Mouse (Mus musculus) embryonic facial prominence, embryonic 11.5 days (tissue): ENCODE data around the gene Sae1. TPM values are rescaled to one million over a fixed set of nuclear protein-coding genes. Genes with fewer than 3 reads are reported as not detected.

Experiments used
- ATAC-seq: fragments of 200-750 bp; cut with Nextera tagmentation; replicated peaks from 2 replicates; pipeline ENCODE4 v1.8.0; 2017; ENCODE audit warnings: low read depth; ENCODE audit not compliant: insufficient number of reproducible peaks, low FRiP score, low TSS enrichment
- DNase-seq: peaks from one replicate; pipeline ENCODE4 v3.0.0-alpha.2; 2015; ENCODE audit warnings: low spot score
- H3K27ac ChIP-seq: fragments of 300-500 bp; sonication (generic); replicated peaks from 2 replicates; pipeline ENCODE4 v1.5.1; 2014; ENCODE audit warnings: mild to moderate bottlenecking, low read depth, low read length, control low read depth
- H3K27me3 ChIP-seq: fragments of 300-500 bp; sonication (generic); 2 replicates; pipeline ENCODE4 v1.6.1; 2014; ENCODE audit warnings: mild to moderate bottlenecking, low read length, moderate library complexity, mixed read lengths; ENCODE audit not compliant: control insufficient read depth, insufficient read depth
- H3K36me3 ChIP-seq: fragments of 300-500 bp; sonication (generic); replicated peaks from 2 replicates; pipeline ENCODE4 v1.6.1; 2014; ENCODE audit warnings: low read depth, mild to moderate bottlenecking, low read length, moderate library complexity, mixed read lengths; ENCODE audit not compliant: control insufficient read depth, insufficient read depth
- H3K4me1 ChIP-seq: fragments of 300-500 bp; sonication (generic); 2 replicates; pipeline ENCODE4 v1.6.1; 2014; ENCODE audit warnings: low read length, mixed read lengths; ENCODE audit not compliant: control insufficient read depth, insufficient read depth
- H3K4me2 ChIP-seq: fragments of 300-500 bp; sonication (generic); 2 replicates; pipeline ENCODE4 v1.6.1; 2014; ENCODE audit warnings: low read depth, mild to moderate bottlenecking, control low read depth, low read length, moderate library complexity
- H3K4me3 ChIP-seq: fragments of 300-500 bp; sonication (generic); 2 replicates; pipeline ENCODE4 v1.5.1; 2014; ENCODE audit warnings: low read depth, low read length, control low read depth
- H3K9ac ChIP-seq: fragments of 300-500 bp; sonication (generic); replicated peaks from 2 replicates; pipeline ENCODE4 v1.6.1; 2014; ENCODE audit warnings: mild to moderate bottlenecking, control low read depth, low read length
- H3K9me3 ChIP-seq: fragments of 300-500 bp; sonication (generic); replicated peaks from 2 replicates; pipeline ENCODE4 v1.6.1; 2016; ENCODE audit warnings: mild to moderate bottlenecking, low read length, inconsistent platforms, mixed read lengths; ENCODE audit not compliant: control insufficient read depth
- WGBS: fragments of 180-500 bp; shearing (Covaris S2); extraction: QIAGEN DNeasy Blood & Tissue Kit; methylation state at CpG from one replicate; pipeline ENCODE4 v1.1.7; 2014; 5-methylcytosine and 5-hydroxymethylcytosine counted together
- polyA plus RNA-seq: library from polyadenylated mRNA; unstranded; fragments of >200 nt; fragmentation: Nextera tagmentation; extraction: Ambion mirVana; gene quantifications from 2 replicates; pipeline ENCODE4 v1.2.1, GENCODE M21; 2014

Gene Sae1
- polyA plus RNA-seq, 1 experiment from 2014 or later = 434 TPM

GRCm38 (mm10) chr7:16364901-16365500 is 22.6 kb downstream of the Sae1 start:
- peak; percentile 51 for DNase-seq
- H3K4me1 ChIP-seq = no peaks in the 10 kb centered on the region
- H3K27me3 ChIP-seq = no peaks in the 10 kb centered on the region
- H3K27ac ChIP-seq = no peak overlapping the region
- no peak overlapping the region for H3K4me3 ChIP-seq
- no peak overlapping the region for H3K9ac ChIP-seq
- peak; percentile 67 for ATAC-seq
- 45% methylated on average over 4 of the region's 4 CpGs for WGBS
- peaks cover 12% of the 10 kb centered on the region for H3K36me3 ChIP-seq
- H3K4me2 ChIP-seq = no peak overlapping the region
- no peaks in the 10 kb centered on the region for H3K9me3 ChIP-seq

- H3K4me1 ChIP-seq = no peaks in the 10 kb centered on the region
- H3K9ac ChIP-seq = no peak overlapping the region
- no peak overlapping the region for H3K4me2 ChIP-seq
- no peak for DNase-seq
- no peak for ATAC-seq
- H3K36me3 ChIP-seq = peaks cover 12% of the 10 kb centered on the region
- no peak overlapping the region for H3K27ac ChIP-seq
- 82% methylated on average over 1 of the region's 1 CpGs for WGBS
- H3K4me3 ChIP-seq = no peak overlapping the region
- H3K27me3 ChIP-seq = no peaks in the 10 kb centered on the region
- H3K9me3 ChIP-seq = no peaks in the 10 kb centered on the region
Measured at GRCm38 (mm10) chr7:16364319-16364718, 23.3 kb downstream of the Sae1 start.

GRCm38 (mm10) chr7:16357602-16358001 is 30.0 kb downstream of the Sae1 start:
- Histone ChIP-seq H3K27ac (no peak overlapping the region), H3K9ac (no peak overlapping the region), H3K36me3 (peaks cover 14% of the 10 kb centered on the region), H3K27me3 (no peaks in the 10 kb centered on the region), H3K4me1 (no peaks in the 10 kb centered on the region), H3K4me2 (no peak overlapping the region), H3K4me3 (no peak overlapping the region), H3K9me3 (no peaks in the 10 kb centered on the region)
- DNase-seq (no peak), ATAC-seq (no peak)
- WGBS = 92% methylated on average over 3 of the region's 3 CpGs

- H3K4me2 ChIP-seq = no peak overlapping the region
- H3K9me3 ChIP-seq = no peaks in the 10 kb centered on the region
- DNase-seq = no peak
- H3K27me3 ChIP-seq = no peaks in the 10 kb centered on the region
- H3K4me1 ChIP-seq = no peaks in the 10 kb centered on the region
- H3K27ac ChIP-seq = no peak overlapping the region
- peaks cover 14% of the 10 kb centered on the region for H3K36me3 ChIP-seq
- 94% methylated on average over 3 of the region's 3 CpGs for WGBS
- no peak overlapping the region for H3K9ac ChIP-seq
- ATAC-seq = no peak
- H3K4me3 ChIP-seq = no peak overlapping the region
Measured at GRCm38 (mm10) chr7:16355854-16356594, 31.6 kb downstream of the Sae1 start.

GRCm38 (mm10) chr7:16349999-16350398 is 37.6 kb downstream of the Sae1 start:
- 94% methylated on average over 5 of the region's 5 CpGs for WGBS

DNA sequence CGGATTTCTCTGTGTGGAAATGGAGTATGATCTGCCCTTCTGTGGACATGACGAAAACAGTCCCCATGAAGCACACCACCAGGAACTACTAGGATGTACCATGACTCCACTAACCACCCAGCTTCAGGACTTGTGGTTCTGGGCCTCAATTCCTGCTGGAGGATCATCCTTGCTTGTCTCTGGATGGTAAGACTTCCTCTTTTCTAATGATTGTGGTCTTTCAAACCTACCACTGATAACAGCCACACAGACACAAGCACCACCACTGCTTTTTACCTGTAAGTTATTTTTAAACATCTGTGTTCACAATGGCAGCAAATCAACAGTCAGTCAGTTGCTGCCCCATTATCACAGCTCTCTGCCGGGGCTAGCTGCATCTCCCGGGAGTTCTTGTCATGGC is 42.3 kb downstream of the Sae1 start:
- no peak overlapping the region for H3K27ac ChIP-seq
- H3K4me3 ChIP-seq = no peak overlapping the region
- WGBS = 86% methylated on average over 4 of the region's 4 CpGs
- H3K27me3 ChIP-seq = no peaks in the 10 kb centered on the region
- H3K9me3 ChIP-seq = no peaks in the 10 kb centered on the region
- no peak for ATAC-seq
- no peak for DNase-seq
- no peak overlapping the region for H3K9ac ChIP-seq
- no peak overlapping the region for H3K4me2 ChIP-seq
- no peaks in the 10 kb centered on the region for H3K4me1 ChIP-seq
- H3K36me3 ChIP-seq = peaks cover 6% of the 10 kb centered on the region

More at GRCm38 (mm10) chr7:16349999-16350398, 37.6 kb downstream of the Sae1 start:
- no peak overlapping the region for H3K27ac ChIP-seq
- peaks cover 8% of the 10 kb centered on the region for H3K36me3 ChIP-seq
- H3K9me3 ChIP-seq = no peaks in the 10 kb centered on the region
- no peaks in the 10 kb centered on the region for H3K4me1 ChIP-seq
- no peak overlapping the region for H3K4me3 ChIP-seq
- no peaks in the 10 kb centered on the region for H3K27me3 ChIP-seq
- ATAC-seq (no peak), DNase-seq (no peak)
- no peak overlapping the region for H3K4me2 ChIP-seq
- H3K9ac ChIP-seq = no peak overlapping the region

DNA sequence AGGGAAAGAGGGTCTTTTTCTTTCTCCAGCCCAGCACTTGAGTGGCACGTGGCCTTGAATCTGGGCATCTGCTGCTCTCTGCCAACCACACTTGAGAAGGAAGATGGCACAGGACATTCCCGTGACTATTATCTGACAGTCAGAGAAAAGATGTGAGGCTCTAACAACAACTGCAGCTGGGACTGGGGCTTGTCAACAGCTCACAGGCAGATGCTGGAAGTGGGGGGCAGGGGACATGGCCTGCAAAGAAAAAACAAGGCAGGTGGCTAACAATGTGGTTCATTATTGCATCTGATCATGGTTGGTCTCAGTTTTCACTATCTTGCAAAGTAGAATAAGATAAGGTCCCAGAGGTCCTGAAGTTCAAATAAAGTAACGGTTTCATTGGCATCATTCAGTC is 43.0 kb downstream of the Sae1 start:
- Histone ChIP-seq H3K9ac (no peak overlapping the region), H3K4me1 (no peaks in the 10 kb centered on the region), H3K9me3 (no peaks in the 10 kb centered on the region), H3K27ac (no peak overlapping the region), H3K36me3 (peaks cover 6% of the 10 kb centered on the region), H3K27me3 (no peaks in the 10 kb centered on the region), H3K4me2 (no peak overlapping the region), H3K4me3 (no peak overlapping the region)
- 87% methylated on average over 3 of the region's 3 CpGs for WGBS
- no peak for ATAC-seq
- no peak for DNase-seq

GRCm38 (mm10) chr7:16337733-16338132 is 49.9 kb downstream of the Sae1 start:
- DNase-seq = peak; percentile 8
- H3K36me3 ChIP-seq = peaks cover 16% of the 10 kb centered on the region
- H3K27me3 ChIP-seq = no peaks in the 10 kb centered on the region
- no peak overlapping the region for H3K4me2 ChIP-seq
- H3K4me3 ChIP-seq = no peak overlapping the region
- 71% methylated on average over 2 of the region's 2 CpGs for WGBS
- ATAC-seq = no peak
- no peak overlapping the region for H3K9ac ChIP-seq
- H3K9me3 ChIP-seq = no peaks in the 10 kb centered on the region
- H3K4me1 ChIP-seq = no peaks in the 10 kb centered on the region
- H3K27ac ChIP-seq = no peak overlapping the region
